ENCODE assay signal across 8 mouse cellular contexts in the genomic region with DNA sequence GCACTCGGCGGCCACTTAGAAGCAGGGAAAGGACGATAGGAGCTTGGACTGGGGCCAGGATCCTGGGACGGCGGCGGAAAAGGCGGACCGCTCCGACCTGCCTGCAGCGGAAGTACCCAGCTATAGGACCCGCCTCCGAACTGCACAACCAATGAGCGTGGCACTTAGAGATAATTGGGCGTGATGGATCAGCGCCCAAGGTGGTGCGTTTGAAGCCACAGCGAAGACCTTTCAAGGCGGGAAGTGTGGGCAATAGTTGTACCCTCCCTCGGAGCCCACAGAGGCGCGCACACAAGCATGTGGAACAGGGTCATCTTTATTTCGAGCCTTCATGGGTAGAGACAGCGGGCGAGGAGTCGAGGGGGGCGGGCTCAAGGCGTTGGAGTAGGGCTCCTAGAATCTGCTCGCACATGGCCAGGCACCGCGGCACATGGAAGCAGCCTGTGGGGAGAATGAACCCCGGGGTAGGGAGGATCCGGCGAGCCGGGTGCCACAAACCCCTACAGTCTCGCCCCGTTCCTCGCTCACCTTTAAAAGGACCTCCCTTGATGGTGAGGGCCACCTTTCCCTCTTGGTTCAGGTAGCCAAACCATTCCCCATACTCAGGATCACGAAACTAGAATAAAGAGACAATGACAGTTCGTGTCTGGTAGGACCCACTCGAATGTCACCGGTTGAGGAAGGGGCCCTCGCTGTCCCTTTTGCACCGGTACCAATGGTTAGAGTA. TPM values are rescaled to one million over a fixed set of nuclear protein-coding genes. Genes with fewer than 3 reads are reported as not detected.
A peak's percentile ranks its signal among the peaks of the same experiment; 100 is the strongest.
DNase-seq lines count a peak whose midpoint lies in the region; ATAC-seq lines count a peak whose summit lies in the region.

Gene Arhgap4, minus strand, starts transcription at position 48 of the 727 bp plus-strand sequence.
Gene Naa10, minus strand, starts transcription at position 122 of the 727 bp plus-strand sequence.

- peak within 1 kb of the TSS; percentile 59 for H3K4me2 ChIP-seq in embryonic facial prominence, embryonic 11.5 days (ENCODE audit: low read depth, low read length)
- peak within 1 kb of the TSS; percentile 58 for H3K4me2 ChIP-seq in limb, embryonic 11.5 days (ENCODE audit: low read depth, severe bottlenecking)
- H3K4me2 ChIP-seq in midbrain, embryonic 14.5 days (ENCODE audit: low read length) = peak within 1 kb of the TSS; percentile 67

- H3K9me3 ChIP-seq in embryonic facial prominence, embryonic 11.5 days (replicated peaks; ENCODE audit: control insufficient read depth, low read length) = no peaks in the 10 kb centered on the region
- H3K9me3 ChIP-seq in limb, embryonic 11.5 days (ENCODE audit: control insufficient read depth, low read length) = no peaks in the 10 kb centered on the region
- no peaks in the 10 kb centered on the region for H3K9me3 ChIP-seq in midbrain, embryonic 14.5 days (ENCODE audit: control insufficient read depth, low read length)

- H3K36me3 ChIP-seq in embryonic facial prominence, embryonic 11.5 days (replicated peaks; ENCODE audit: control insufficient read depth, insufficient read depth, low read depth, low read length) = no peaks in the 10 kb centered on the region
- H3K36me3 ChIP-seq in limb, embryonic 11.5 days (ENCODE audit: control insufficient read depth, insufficient read depth, low read length) = no peaks in the 10 kb centered on the region
- H3K36me3 ChIP-seq in midbrain, embryonic 14.5 days (ENCODE audit: control insufficient read depth, insufficient read depth, low read length) = peaks cover 2% of the 10 kb centered on the region; the same call in 1 of the 2 replicates

- no peaks in the 10 kb centered on the region for H3K4me1 ChIP-seq in embryonic facial prominence, embryonic 11.5 days (ENCODE audit: control insufficient read depth, insufficient read depth, low read length)
- no peaks in the 10 kb centered on the region for H3K4me1 ChIP-seq in limb, embryonic 11.5 days (ENCODE audit: control insufficient read depth, insufficient read depth, low read length)
- H3K4me1 ChIP-seq in midbrain, embryonic 14.5 days (ENCODE audit: control insufficient read depth, insufficient read depth, low read length) = 0 out of 2 replicates have a peak, but pooled peaks cover 3% of the 10 kb centered on the region

- 0 out of 2 replicates have a peak within 1 kb of the TSS, but pooled peaks have one; percentile 52 for H3K27ac ChIP-seq in embryonic facial prominence, embryonic 11.5 days (replicated peaks; ENCODE audit: low read depth, low read length)
- no peak within 1 kb of the TSS for H3K27ac ChIP-seq in limb, embryonic 11.5 days (replicated peaks; ENCODE audit: low read depth, low read length)
- peak within 1 kb of the TSS; percentile 77 for H3K27ac ChIP-seq in midbrain, embryonic 14.5 days (replicated peaks; ENCODE audit: low read depth, low read length)

- H3K4me3 ChIP-seq in embryonic facial prominence, embryonic 11.5 days (ENCODE audit: low read depth, low read length) = peak within 1 kb of the TSS; percentile 52
- peak within 1 kb of the TSS; percentile 49 for H3K4me3 ChIP-seq in limb, embryonic 11.5 days (ENCODE audit: low read depth, low read length)
- H3K4me3 ChIP-seq in midbrain, embryonic 14.5 days (replicated peaks; ENCODE audit: low read depth, low read length) = peak within 1 kb of the TSS; percentile 55

- ATAC-seq in embryonic facial prominence, embryonic 11.5 days (replicated peaks; ENCODE audit: insufficient number of reproducible peaks, low FRiP score, low TSS enrichment, low read depth) = peak; percentile 97
- peak; percentile 96 for ATAC-seq in limb, embryonic 11.5 days (ENCODE audit: insufficient number of reproducible peaks, low FRiP score, low TSS enrichment, low read depth)
- peak; percentile 97 for ATAC-seq in midbrain, embryonic 14.5 days (ENCODE audit: low FRiP score, low TSS enrichment)

- WGBS in embryonic facial prominence, embryonic 11.5 days = 19% methylated on average over 43 of the region's 43 CpGs
- WGBS in limb, embryonic 11.5 days = 17% methylated on average over 43 of the region's 43 CpGs
- WGBS in midbrain, embryonic 14.5 days = 16% methylated on average over 43 of the region's 43 CpGs

- H3K27me3 ChIP-seq in embryonic facial prominence, embryonic 11.5 days (ENCODE audit: control insufficient read depth, insufficient read depth, low read length) = no peaks in the 10 kb centered on the region
- no peaks in the 10 kb centered on the region for H3K27me3 ChIP-seq in limb, embryonic 11.5 days (ENCODE audit: control insufficient read depth, insufficient read depth, low read length)
- H3K27me3 ChIP-seq in midbrain, embryonic 14.5 days (ENCODE audit: control insufficient read depth, insufficient read depth, low read length) = no peaks in the 10 kb centered on the region

- DNase-seq in ovary, adult 18-20 months (ENCODE audit: low spot score) = peak; percentile 84
- DNase-seq in ovary, postnatal 10 days (ENCODE audit: low spot score) = no peak
- DNase-seq in embryonic facial prominence, embryonic 11.5 days (ENCODE audit: low spot score) = peak; percentile 88
- peak; percentile 99 for DNase-seq in heart, adult 11 months
- DNase-seq in kidney, adult 18-20 months = peak; percentile 87
- peak; percentile 83 for DNase-seq in limb, embryonic 11.5 days (ENCODE audit: low spot score)
- peak; percentile 91 for DNase-seq in midbrain, embryonic 14.5 days
- DNase-seq in spleen, postnatal 10 days (ENCODE audit: low spot score in 2 of 2) = peak; percentile 77 to 90

- H3K9ac ChIP-seq in embryonic facial prominence, embryonic 11.5 days (replicated peaks; ENCODE audit: low read length) = peak within 1 kb of the TSS; percentile 68
- peak within 1 kb of the TSS; percentile 66 for H3K9ac ChIP-seq in limb, embryonic 11.5 days (ENCODE audit: low read length)
- H3K9ac ChIP-seq in midbrain, embryonic 14.5 days (replicated peaks; ENCODE audit: low read length) = peak within 1 kb of the TSS; percentile 64

RNA-seq across cellular contexts. Expression of gene Arhgap4, which starts in this region (rescaled TPM):
- polyA plus RNA-seq in embryonic facial prominence, embryonic 11.5 days (2014; fragmentation: Nextera tagmentation; extraction: Ambion mirVana) = 1.5 and 2.0 TPM in 2 replicates
- 2.0 and 2.3 TPM in 2 replicates for polyA plus RNA-seq in limb, embryonic 11.5 days (2014; fragmentation: Nextera tagmentation; extraction: Ambion mirVana)
- 1.8 and 2.1 TPM in 2 replicates for polyA plus RNA-seq in midbrain, embryonic 14.5 days (2014; fragmentation: Nextera tagmentation; extraction: Ambion mirVana)

RNA-seq across cellular contexts. Expression of gene Naa10, which starts in this region (rescaled TPM):
- 154 and 159 TPM in 2 replicates for polyA plus RNA-seq in embryonic facial prominence, embryonic 11.5 days (2014; fragmentation: Nextera tagmentation; extraction: Ambion mirVana)
- polyA plus RNA-seq in limb, embryonic 11.5 days (2014; fragmentation: Nextera tagmentation; extraction: Ambion mirVana) = 156 and 159 TPM in 2 replicates
- 82.2 and 89.0 TPM in 2 replicates for polyA plus RNA-seq in midbrain, embryonic 14.5 days (2014; fragmentation: Nextera tagmentation; extraction: Ambion mirVana)
